Mouse (Mus musculus) heart, embryonic 13.5 days (tissue): ENCODE data around the gene D17Wsu92e. TPM values are rescaled to one million over a fixed set of nuclear protein-coding genes. Genes with fewer than 3 reads are reported as not detected.
"Not testable (repeated sequence)": the region's sequence is repeated elsewhere in the genome, so short reads cannot be mapped to it uniquely, and the experiment has no call there.

ENCODE experiments used
- ATAC-seq: fragments of 200-750 bp; cut with Nextera tagmentation; 2 replicates; pipeline ENCODE4 v1.8.0; 2017; ENCODE audit warnings: moderate TSS enrichment; ENCODE audit not compliant: insufficient number of reproducible peaks, low FRiP score, low TSS enrichment; ENCODE audit errors: extremely low read depth
- H3K27ac ChIP-seq: fragments of 300-500 bp; sonication (generic); replicated peaks from 2 replicates; pipeline ENCODE4 v1.5.1; 2015; ENCODE audit warnings: moderate library complexity, mild to moderate bottlenecking, inconsistent platforms
- H3K27me3 ChIP-seq: fragments of 300-500 bp; sonication (generic); replicated peaks from 2 replicates; pipeline ENCODE4 v1.6.1; 2015; ENCODE audit warnings: mild to moderate bottlenecking, inconsistent platforms
- H3K36me3 ChIP-seq: fragments of 300-500 bp; sonication (generic); 2 replicates; pipeline ENCODE4 v1.6.1; 2015; ENCODE audit warnings: mild to moderate bottlenecking, inconsistent platforms
- H3K4me1 ChIP-seq: fragments of 300-500 bp; sonication (generic); 2 replicates; pipeline ENCODE4 v1.6.1; 2015; ENCODE audit warnings: inconsistent platforms
- H3K4me2 ChIP-seq: fragments of 300-500 bp; sonication (generic); 2 replicates; pipeline ENCODE4 v1.6.1; 2015; ENCODE audit warnings: inconsistent platforms, mild to moderate bottlenecking, moderate library complexity
- H3K4me3 ChIP-seq: fragments of 300-500 bp; sonication (generic); 2 replicates; pipeline ENCODE4 v1.5.1; 2015; ENCODE audit warnings: moderate library complexity, mild to moderate bottlenecking, inconsistent platforms
- H3K9ac ChIP-seq: fragments of 300-500 bp; sonication (generic); 2 replicates; pipeline ENCODE4 v1.6.1; 2015; ENCODE audit warnings: inconsistent platforms, mild to moderate bottlenecking, moderate library complexity
- H3K9me3 ChIP-seq: fragments of 300-500 bp; sonication (generic); 2 replicates; pipeline ENCODE4 v1.6.1; 2016; ENCODE audit warnings: inconsistent platforms
- WGBS: fragments of 180-500 bp; shearing (Covaris S2); methylation state at CpG from one replicate; pipeline ENCODE4 v1.1.7; 2015; ENCODE audit warnings: mixed read lengths; 5-methylcytosine and 5-hydroxymethylcytosine counted together
- polyA plus RNA-seq: library from polyadenylated mRNA; unstranded; fragments of >200 nt; fragmentation: Nextera tagmentation; extraction: Ambion mirVana; gene quantifications from 2 replicates; pipeline ENCODE4 v1.2.1, GENCODE M21; 2015

The D17Wsu92e gene
- polyA plus RNA-seq, 1 experiment from 2014 or later: 13.1 TPM

DNA sequence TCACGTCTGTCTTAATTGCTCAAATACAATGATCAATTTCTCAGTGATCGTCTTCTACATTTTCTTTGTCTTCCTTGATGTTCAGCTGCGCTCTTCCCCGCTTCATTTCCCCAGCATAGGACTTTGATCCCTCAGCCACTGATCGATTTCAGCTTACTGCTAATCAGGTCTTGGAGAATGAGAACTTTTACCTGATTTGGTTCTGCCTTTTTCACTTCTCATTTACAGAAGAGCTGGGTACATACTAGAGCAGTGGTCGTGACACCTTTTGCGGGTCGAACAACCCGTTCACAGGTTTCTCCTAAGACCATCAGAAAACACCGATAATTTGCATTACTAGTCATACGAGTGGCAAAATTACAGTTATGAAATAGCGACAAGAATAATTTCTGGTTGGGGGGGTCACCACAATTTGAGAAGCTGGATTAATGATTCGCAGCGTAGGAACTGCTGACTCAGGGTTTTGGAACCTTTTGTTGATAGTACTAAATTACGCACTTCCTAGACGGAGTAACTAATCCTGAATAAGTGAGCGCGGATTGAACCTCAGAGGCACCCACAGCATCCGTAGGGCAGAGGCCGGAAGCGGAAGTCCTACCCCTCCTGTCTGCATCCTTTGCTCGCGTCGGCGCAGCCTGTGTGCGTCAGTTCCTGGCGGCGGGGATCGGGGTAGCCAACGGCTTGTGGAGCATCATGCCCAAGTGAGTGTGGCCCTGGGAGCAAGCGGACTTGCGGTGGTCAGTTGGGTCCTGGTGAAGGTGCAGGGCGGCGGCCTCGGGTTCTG, 19.2 kb upstream of the D17Wsu92e start:
- H3K27ac ChIP-seq: peak overlapping the region; percentile 55; the same call in 1 of the 2 replicates
- ATAC-seq: peak; percentile 84
- peak overlapping the region; percentile 86 for H3K9ac ChIP-seq
- peak overlapping the region; percentile 83 for H3K4me3 ChIP-seq
- H3K4me2 ChIP-seq: peak overlapping the region; percentile 81
- peaks cover 28% of the 10 kb centered on the region for H3K36me3 ChIP-seq
- 2% methylated on average over 35 of the region's 35 CpGs for WGBS
- peaks cover 14% of the 10 kb centered on the region for H3K4me1 ChIP-seq
- H3K9me3 ChIP-seq: no peaks in the 10 kb centered on the region
- peaks cover 15% of the 10 kb centered on the region for H3K27me3 ChIP-seq

DNA sequence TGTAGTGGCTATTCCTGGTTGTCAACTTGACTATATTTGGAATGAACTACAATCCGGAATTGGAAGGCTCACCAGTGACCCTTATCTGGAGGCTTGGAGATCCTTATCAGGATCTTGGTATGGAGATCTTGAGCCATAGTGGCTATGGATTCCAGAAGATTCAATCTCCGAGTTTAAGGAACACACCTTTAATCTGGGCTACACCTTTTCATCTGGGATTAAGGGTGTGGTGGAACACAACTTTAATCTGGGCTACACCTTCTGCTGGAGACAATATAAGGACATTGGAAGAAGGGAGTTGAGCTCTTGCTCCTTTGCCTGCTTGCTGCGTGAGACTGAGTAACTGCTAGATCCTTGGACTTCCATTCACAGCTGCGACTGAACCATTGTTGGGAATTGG, 17.4 kb upstream of the D17Wsu92e start, which contains the start of gene Snrpc:
Gene Snrpc (plus strand): TSS at position 301 of the 400 bp plus-strand sequence.
- H3K4me3 ChIP-seq, H3K9me3 ChIP-seq, H3K27ac ChIP-seq, ATAC-seq, H3K9ac ChIP-seq: not testable (repeated sequence)
- Histone ChIP-seq H3K4me2 (peak within 1 kb of the TSS; percentile 81; the same call in 1 of the 2 replicates), H3K27me3 (peaks cover 26% of the 10 kb centered on the region), H3K4me1 (peaks cover 14% of the 10 kb centered on the region), H3K36me3 (peaks cover 11% of the 10 kb centered on the region)
- WGBS: 67% methylated on average over 4 of the region's 4 CpGs

DNA sequence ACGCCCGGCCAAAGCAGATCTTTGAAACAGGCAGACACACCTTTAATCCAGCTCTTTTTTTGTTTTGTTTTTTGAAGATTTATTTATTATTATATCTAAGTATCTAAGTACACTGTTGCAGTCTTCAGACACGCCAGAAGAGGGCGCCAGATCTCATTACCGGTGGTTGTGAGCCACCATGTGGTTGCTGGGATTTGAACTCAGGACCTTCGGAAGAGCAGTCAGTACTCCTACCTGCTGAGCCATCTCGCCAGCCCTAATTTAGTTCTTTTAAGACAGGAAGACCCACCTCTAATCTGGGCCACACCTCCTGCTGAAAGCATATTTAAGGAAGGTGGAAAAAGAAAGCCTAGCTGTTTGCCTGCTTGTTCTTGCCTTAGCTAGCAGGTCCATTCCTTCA, 10.0 kb upstream of the D17Wsu92e start:
- ATAC-seq: no peak
- H3K4me1 ChIP-seq: peaks cover 17% of the 10 kb centered on the region
- peaks cover 12% of the 10 kb centered on the region for H3K27me3 ChIP-seq
- no peaks in the 10 kb centered on the region for H3K9me3 ChIP-seq
- 46% methylated on average over 7 of the region's 7 CpGs for WGBS
- no peak overlapping the region for H3K4me2 ChIP-seq
- no peak overlapping the region for H3K4me3 ChIP-seq
- no peaks in the 10 kb centered on the region for H3K36me3 ChIP-seq
- H3K27ac ChIP-seq: no peak overlapping the region
- H3K9ac ChIP-seq: no peak overlapping the region

DNA sequence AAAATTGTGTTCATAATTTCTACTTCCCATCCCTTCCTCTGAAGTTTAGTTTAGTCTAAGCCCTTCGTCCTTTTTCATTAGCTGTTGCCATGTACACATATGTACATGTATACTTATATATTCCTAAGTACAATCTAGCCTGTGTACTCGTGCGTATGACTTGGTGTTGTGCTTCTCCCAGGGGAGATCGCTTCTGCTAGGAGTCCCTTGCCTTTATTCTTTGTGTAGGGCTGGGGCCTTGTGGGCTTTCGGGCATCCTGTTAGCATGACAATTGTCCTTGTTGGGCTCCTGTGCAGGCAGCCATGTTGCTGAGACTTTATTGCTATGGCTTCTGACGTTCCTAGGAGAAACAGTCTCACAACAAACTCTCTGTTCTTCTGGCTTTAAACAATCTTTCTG, 7.1 kb upstream of the D17Wsu92e start:
- Histone ChIP-seq H3K27me3 (no peaks in the 10 kb centered on the region), H3K36me3 (no peaks in the 10 kb centered on the region), H3K4me1 (peaks cover 17% of the 10 kb centered on the region), H3K27ac (no peak overlapping the region), H3K9ac (no peak overlapping the region), H3K4me3 (no peak overlapping the region), H3K9me3 (no peaks in the 10 kb centered on the region), H3K4me2 (peak overlapping the region; percentile 78)
- no peak for ATAC-seq
- WGBS: 45% methylated on average over 6 of the region's 6 CpGs

DNA sequence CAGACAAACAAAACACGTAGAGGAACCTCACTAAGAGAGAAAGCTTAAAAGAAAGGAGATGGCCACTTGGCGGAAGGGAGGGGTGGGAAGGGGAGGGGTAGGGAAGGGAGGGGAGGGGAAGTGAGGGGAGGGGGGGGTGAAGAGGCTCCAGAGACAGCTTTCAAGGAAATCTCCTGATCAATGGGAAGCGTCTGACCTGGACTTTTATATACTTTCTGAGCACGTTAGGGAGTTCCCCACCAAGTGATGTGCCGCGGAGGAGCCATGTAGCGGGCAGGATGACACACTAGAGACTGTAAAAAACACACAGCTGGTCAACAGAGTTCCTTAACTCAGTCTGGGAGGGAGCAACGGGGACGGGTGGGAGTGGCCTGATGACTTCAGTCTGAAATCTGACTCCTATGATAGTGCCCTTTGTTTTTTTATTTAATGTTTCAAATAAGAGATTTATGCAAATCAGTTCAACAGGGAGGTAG, 6.5 kb upstream of the D17Wsu92e start:
- peak overlapping the region; percentile 74 for H3K9ac ChIP-seq
- H3K4me3 ChIP-seq: peak overlapping the region; percentile 53
- ATAC-seq: no peak
- peak overlapping the region; percentile 78 for H3K4me2 ChIP-seq
- H3K9me3 ChIP-seq: no peaks in the 10 kb centered on the region
- 1% methylated on average over 8 of the region's 9 CpGs for WGBS
- H3K27ac ChIP-seq: peak overlapping the region; percentile 51
- no peaks in the 10 kb centered on the region for H3K27me3 ChIP-seq
- H3K36me3 ChIP-seq: no peaks in the 10 kb centered on the region
- peaks cover 17% of the 10 kb centered on the region for H3K4me1 ChIP-seq

DNA sequence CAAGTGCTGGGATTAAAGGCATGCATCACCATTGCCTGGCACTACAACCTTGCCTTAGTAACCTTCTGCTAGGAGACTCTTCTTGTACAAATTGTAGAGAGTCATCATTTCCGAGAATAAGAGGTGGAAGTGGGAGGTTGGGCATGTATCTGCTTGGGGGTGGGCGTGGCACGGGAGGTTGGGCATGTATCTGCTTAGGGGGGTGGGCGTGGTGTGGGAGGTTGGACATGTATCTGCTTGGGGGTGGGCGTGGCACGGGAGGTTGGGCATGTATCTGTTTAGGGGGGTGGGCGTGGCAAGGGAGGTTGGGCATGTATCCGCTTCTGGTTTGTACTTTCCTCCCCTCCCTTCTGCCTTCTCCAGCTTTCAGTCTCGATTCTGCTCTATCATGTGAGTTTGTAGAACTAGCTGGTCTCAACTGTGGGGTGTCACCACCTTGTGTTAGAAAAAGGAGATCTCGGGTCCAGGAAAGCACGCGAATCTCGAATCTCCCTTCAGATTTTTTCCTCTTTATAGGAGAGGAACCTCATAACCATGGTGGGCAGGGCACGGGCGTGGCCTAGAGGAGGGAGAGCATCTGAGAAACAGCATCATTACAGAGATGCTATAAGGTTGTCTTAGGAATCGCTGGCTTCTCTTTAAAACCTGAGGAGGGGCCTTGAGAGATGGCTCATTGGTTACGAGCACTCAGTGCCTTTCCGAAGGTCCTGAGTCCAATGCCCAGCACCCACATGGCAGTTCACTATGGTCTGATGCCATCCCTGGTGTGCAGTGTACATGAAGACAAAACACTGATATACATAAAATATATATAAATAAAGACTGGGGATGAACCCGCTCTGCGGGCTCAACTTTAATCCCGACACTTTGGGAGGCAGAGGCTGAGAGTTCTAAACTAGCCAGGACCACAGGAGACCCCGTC, 5.8 kb upstream of the D17Wsu92e start:
- Histone ChIP-seq H3K27me3 (no peaks in the 10 kb centered on the region), H3K36me3 (no peaks in the 10 kb centered on the region), H3K27ac (peak overlapping the region; percentile 51), H3K4me2 (peak overlapping the region; percentile 78), H3K4me1 (peaks cover 24% of the 10 kb centered on the region), H3K4me3 (peak overlapping the region; percentile 53), H3K9ac (peak overlapping the region; percentile 74), H3K9me3 (no peaks in the 10 kb centered on the region)
- peak; percentile 70; the same call in 1 of the 2 replicates for ATAC-seq
- WGBS: 3% methylated on average over 22 of the region's 22 CpGs

DNA sequence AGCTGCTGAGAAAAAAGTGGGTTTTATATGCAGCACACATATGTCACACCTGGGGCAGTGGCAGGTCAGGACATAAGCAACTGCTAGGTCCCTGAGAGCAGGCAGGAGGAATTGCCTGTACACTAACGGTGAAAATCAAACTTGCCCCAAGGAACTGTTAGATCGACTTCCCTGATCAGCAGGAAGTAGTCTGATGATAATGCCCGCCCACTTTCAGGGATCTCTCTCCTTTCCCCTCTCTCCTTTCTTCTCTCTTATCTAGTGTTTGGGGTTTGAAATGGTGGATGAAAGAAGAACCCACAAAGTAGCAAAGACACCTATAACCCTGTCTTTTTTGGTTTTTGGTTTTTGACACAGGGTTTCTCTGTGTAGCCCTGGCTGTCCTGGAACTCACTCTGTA, 5.1 kb upstream of the D17Wsu92e start:
- Histone ChIP-seq H3K9me3 (no peaks in the 10 kb centered on the region), H3K27me3 (no peaks in the 10 kb centered on the region), H3K4me3 (peak overlapping the region; percentile 53; the same call in 1 of the 2 replicates), H3K36me3 (no peaks in the 10 kb centered on the region), H3K9ac (peak overlapping the region; percentile 74; the same call in 1 of the 2 replicates), H3K4me2 (peak overlapping the region; percentile 78), H3K4me1 (peaks cover 28% of the 10 kb centered on the region), H3K27ac (no peak overlapping the region)
- WGBS: 21% methylated on average over 3 of the region's 3 CpGs
- ATAC-seq: no peak

DNA sequence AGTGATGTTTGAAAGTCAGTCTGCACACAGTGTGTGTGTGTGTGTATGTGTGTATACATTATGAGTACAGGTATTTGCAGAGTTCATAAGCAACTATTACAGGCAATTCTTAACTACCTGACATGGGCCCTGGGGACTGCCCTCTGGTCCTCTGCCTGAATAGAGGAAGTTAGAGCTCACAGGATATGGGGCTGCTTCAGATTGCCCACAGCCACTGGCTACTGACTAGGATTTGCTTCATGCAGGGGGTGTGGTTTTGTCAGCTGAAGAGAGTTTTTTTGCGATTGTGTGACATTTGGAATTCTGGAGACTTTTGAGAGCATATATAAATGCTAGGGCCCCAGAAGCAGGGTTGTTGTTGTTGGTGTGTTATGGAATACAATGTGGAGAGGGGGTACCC, 4.5 kb upstream of the D17Wsu92e start:
- Histone ChIP-seq H3K9me3 (no peaks in the 10 kb centered on the region), H3K4me3 (no peak overlapping the region), H3K4me1 (peaks cover 28% of the 10 kb centered on the region), H3K36me3 (no peaks in the 10 kb centered on the region), H3K27me3 (no peaks in the 10 kb centered on the region), H3K27ac (no peak overlapping the region), H3K9ac (no peak overlapping the region), H3K4me2 (no peak overlapping the region)
- WGBS: 57% methylated on average over 1 of the region's 1 CpGs
- ATAC-seq: no peak

DNA sequence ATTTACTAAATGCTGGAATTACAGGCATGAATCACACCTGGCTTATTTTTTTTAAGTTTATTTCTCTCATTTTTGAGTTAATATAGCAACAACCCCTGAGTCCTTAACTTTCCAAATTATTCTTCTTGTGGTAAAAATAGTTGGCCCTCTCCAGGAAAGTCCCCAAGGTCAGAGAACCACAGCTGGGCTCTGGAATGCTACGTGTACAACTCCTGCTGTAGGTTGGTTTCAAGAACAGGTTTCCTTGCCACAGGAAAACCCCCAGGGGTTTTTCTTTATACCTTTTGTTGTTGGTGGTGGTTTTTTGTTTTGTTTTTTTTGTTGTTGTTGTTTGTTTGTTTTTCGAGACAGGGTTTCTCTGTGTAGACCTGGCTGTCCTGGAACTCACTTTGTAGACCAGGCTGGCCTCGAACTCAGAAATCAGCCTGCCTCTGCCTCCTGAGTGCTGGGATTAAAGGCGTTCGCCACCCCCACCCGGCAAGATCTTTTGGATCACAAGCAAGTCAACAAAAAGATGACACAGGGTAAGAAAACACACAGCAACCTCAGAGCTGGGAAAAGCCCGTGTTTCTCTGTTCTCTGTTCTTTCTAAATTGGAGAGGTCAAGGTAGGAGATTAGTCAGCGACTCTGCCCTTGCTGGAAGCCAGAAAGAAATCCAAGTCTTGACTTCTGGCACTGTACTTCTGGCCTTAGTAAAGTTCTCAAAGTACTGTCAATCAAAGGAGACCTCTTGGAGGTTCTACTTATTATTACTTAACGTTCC, 2.9 kb upstream of the D17Wsu92e start:
- Histone ChIP-seq H3K9me3 (no peaks in the 10 kb centered on the region), H3K4me2 (no peak overlapping the region), H3K36me3 (no peaks in the 10 kb centered on the region), H3K4me1 (peaks cover 40% of the 10 kb centered on the region), H3K9ac (no peak overlapping the region), H3K27ac (no peak overlapping the region), H3K27me3 (no peaks in the 10 kb centered on the region), H3K4me3 (no peak overlapping the region)
- no peak for ATAC-seq
- WGBS: 75% methylated on average over 9 of the region's 9 CpGs

DNA sequence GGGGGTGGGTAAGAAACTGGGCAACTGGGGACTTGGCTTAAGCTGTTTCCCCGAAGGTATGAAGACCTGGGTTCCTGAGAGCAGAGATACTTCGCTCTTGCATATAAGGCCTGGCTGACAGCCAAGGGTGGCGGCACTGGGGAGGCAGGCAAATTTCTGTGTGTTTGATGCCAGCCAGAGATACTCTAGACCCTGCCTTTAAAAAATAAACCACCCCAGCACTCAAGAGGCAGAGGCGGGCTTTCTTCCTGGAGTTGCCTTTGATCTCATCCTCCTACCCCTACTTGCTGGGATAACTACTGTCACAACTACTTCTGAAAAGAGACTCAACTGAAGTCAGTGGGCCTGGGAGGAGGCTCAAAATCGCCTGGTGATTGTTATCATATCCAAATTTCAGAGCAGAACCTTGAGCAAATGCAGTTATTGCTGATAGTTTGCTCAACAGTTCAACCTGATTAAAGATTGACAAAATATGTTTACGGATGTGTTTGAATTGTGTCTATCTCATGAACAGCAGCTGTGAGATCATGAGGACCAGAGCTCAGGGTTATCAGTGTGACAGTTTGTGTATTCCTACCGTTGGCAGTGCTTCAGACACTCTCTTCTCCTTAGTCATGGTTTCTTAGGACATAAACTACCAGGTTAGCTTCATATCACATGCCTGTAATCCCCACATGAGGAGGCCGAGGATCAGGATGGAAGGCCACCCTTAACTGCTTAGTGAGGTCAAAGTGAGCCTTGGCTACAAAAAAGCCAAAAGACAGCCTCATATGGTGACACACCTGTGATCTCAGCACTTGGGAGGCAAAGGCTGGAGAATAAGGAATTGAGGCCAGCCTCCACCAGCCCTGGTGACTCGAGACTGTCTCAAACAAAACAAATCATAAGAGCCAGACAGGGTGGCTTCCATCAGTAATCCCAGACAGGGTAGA, 1.2 kb upstream of the D17Wsu92e start:
- Histone ChIP-seq H3K4me2 (peak overlapping the region; percentile 76), H3K9me3 (no peaks in the 10 kb centered on the region), H3K27ac (peak overlapping the region; percentile 92), H3K4me3 (peak overlapping the region; percentile 99), H3K4me1 (peaks cover 39% of the 10 kb centered on the region), H3K36me3 (no peaks in the 10 kb centered on the region), H3K27me3 (no peaks in the 10 kb centered on the region), H3K9ac (peak overlapping the region; percentile 86)
- WGBS: 56% methylated on average over 9 of the region's 9 CpGs
- ATAC-seq: no peak
